Mouse (Mus musculus) E14TG2a.4 (cell line): ENCODE data around the gene Paxip1.

ENCODE experiments used
- CTCF ChIP-seq: conservative IDR thresholded peaks from 2 replicates; pipeline ENCODE4 v1.5.1; 2014; ENCODE audit warnings: low read length
- NANOG ChIP-seq: IDR thresholded peaks from 2 replicates; pipeline ENCODE4 v1.6.1; 2014; ENCODE audit warnings: borderline replicate concordance, low read length, mixed read lengths
- POU5F1 ChIP-seq: IDR thresholded peaks from 2 replicates; pipeline ENCODE4 v1.6.1; 2014; ENCODE audit warnings: low read length, borderline replicate concordance

GRCm38 (mm10) chr5:27791303-27792172 is at the start of gene Paxip1:
- no peak for TF ChIP-seq CTCF
- TF ChIP-seq NANOG, result no peak
- no peak for TF ChIP-seq POU5F1
